Mouse (Mus musculus) heart, embryonic 16.5 days (tissue): Measurements from ENCODE around the gene Urb1. TPM values are rescaled to one million over a fixed set of nuclear protein-coding genes. Genes with fewer than 3 reads are reported as not detected.
"Not testable (repeated sequence)": the region's sequence is repeated elsewhere in the genome, so short reads cannot be mapped to it uniquely, and the experiment has no call there.

ENCODE experiments used
- ATAC-seq: fragments of 200-750 bp; cut with Nextera tagmentation; replicated peaks from 2 replicates; pipeline ENCODE4 v1.8.0; 2017; ENCODE audit warnings: moderate number of reproducible peaks; ENCODE audit not compliant: insufficient read depth, low FRiP score; ENCODE audit errors: extremely low read depth
- H3K27ac ChIP-seq: fragments of 300-500 bp; sonication (generic); 2 replicates; pipeline ENCODE4 v1.5.1; 2014; ENCODE audit warnings: mild to moderate bottlenecking, low read length, control low read depth, moderate library complexity
- H3K27me3 ChIP-seq: fragments of 300-500 bp; sonication (generic); 2 replicates; pipeline ENCODE4 v1.6.1; 2014; ENCODE audit warnings: low read length, mixed read lengths; ENCODE audit not compliant: control insufficient read depth, insufficient read depth
- H3K36me3 ChIP-seq: fragments of 300-500 bp; sonication (generic); 2 replicates; pipeline ENCODE4 v1.6.1; 2014; ENCODE audit not compliant: control insufficient read depth, insufficient read depth
- H3K4me1 ChIP-seq: fragments of 300-500 bp; sonication (generic); 2 replicates; pipeline ENCODE4 v1.6.1; 2014; ENCODE audit warnings: low read length, mixed read lengths; ENCODE audit not compliant: control insufficient read depth, insufficient read depth
- H3K4me2 ChIP-seq: fragments of 300-500 bp; sonication (generic); 2 replicates; pipeline ENCODE4 v1.6.1; 2014; ENCODE audit warnings: low read depth, mild to moderate bottlenecking, control low read depth, low read length
- H3K4me3 ChIP-seq: fragments of 300-500 bp; sonication (generic); 2 replicates; pipeline ENCODE4 v1.5.1; 2014; ENCODE audit warnings: mild to moderate bottlenecking, control low read depth, low read length
- H3K9ac ChIP-seq: fragments of 300-500 bp; sonication (generic); 2 replicates; pipeline ENCODE4 v1.6.1; 2014; ENCODE audit warnings: low read length, control low read depth
- H3K9me3 ChIP-seq: fragments of 300-500 bp; sonication (generic); replicated peaks from 2 replicates; pipeline ENCODE4 v1.6.1; 2016; ENCODE audit warnings: low read length; ENCODE audit not compliant: control insufficient read depth
- WGBS: fragments of 180-500 bp; shearing (Covaris S2); extraction: QIAGEN DNeasy Blood & Tissue Kit; methylation state at CpG from one replicate; pipeline ENCODE4 v1.1.7; 2014; 5-methylcytosine and 5-hydroxymethylcytosine counted together
- polyA plus RNA-seq: library from polyadenylated mRNA; unstranded; fragments of >200 nt; fragmentation: Nextera tagmentation; extraction: Ambion mirVana; gene quantifications from 2 replicates; pipeline ENCODE4 v1.2.1, GENCODE M21; 2015

Gene Urb1
- polyA plus RNA-seq, 1 experiment from 2014 or later: 7.2 TPM

GRCm38 (mm10) chr16:90827498-90827897 is 17.3 kb upstream of the Urb1 start:
- Histone ChIP-seq H3K4me1 (peaks cover 7% of the 10 kb centered on the region), H3K36me3 (no peaks in the 10 kb centered on the region)

DNA sequence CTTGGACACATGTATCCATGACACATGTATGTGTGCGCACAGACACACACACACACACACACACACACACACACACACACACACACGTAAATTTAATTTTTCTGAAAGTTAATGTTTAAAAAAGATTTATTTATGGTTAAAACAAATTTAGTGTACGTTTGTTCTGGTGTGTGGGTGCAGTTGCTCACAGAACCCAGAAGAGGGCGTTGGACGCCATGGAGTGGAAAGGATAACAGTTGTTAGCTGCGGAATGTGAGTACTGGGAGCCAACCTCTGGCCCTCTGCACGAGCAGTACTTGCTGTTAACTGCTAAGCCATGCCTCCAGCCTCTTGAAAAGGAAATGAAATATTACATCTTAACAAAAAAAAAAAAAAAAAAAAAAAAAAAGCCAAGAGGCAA is 16.2 kb upstream of the Urb1 start, which contains the start of gene Eva1c:
TSS of gene Eva1c (plus strand) at position 263 of the 400 bp plus-strand sequence.
- WGBS: 73% methylated on average over 7 of the region's 7 CpGs
- H3K9me3 ChIP-seq: no peaks in the 10 kb centered on the region
- no peak within 1 kb of the TSS for H3K4me2 ChIP-seq
- no peak within 1 kb of the TSS for H3K9ac ChIP-seq
- H3K36me3 ChIP-seq: no peaks in the 10 kb centered on the region
- ATAC-seq: no peak
- peaks cover 4% of the 10 kb centered on the region for H3K4me1 ChIP-seq
- H3K27ac ChIP-seq: no peak within 1 kb of the TSS
- H3K4me3 ChIP-seq: no peak within 1 kb of the TSS
- H3K27me3 ChIP-seq: no peaks in the 10 kb centered on the region

More at GRCm38 (mm10) chr16:90827498-90827897, 17.3 kb upstream of the Urb1 start:
- no peak for ATAC-seq
- 73% methylated on average over 9 of the region's 9 CpGs for WGBS
- H3K4me3 ChIP-seq: no peak overlapping the region
- H3K27me3 ChIP-seq: peaks cover 2% of the 10 kb centered on the region; the same call in 1 of the 2 replicates
- H3K4me2 ChIP-seq: no peak overlapping the region
- H3K27ac ChIP-seq: no peak overlapping the region
- no peaks in the 10 kb centered on the region for H3K9me3 ChIP-seq
- no peak overlapping the region for H3K9ac ChIP-seq

GRCm38 (mm10) chr16:90826041-90826440 is 15.8 kb upstream of the Urb1 start:
- no peaks in the 10 kb centered on the region for H3K27me3 ChIP-seq
- ATAC-seq: no peak
- H3K9ac ChIP-seq: no peak overlapping the region
- no peak overlapping the region for H3K4me2 ChIP-seq
- no peaks in the 10 kb centered on the region for H3K9me3 ChIP-seq
- H3K27ac ChIP-seq: no peak overlapping the region
- WGBS: 85% methylated on average over 5 of the region's 5 CpGs
- no peak overlapping the region for H3K4me3 ChIP-seq
- H3K36me3 ChIP-seq: no peaks in the 10 kb centered on the region
- peaks cover 4% of the 10 kb centered on the region for H3K4me1 ChIP-seq

GRCm38 (mm10) chr16:90823986-90824385 is 13.8 kb upstream of the Urb1 start:
- 59% methylated on average over 4 of the region's 4 CpGs for WGBS
- not testable (repeated sequence) for H3K27me3 ChIP-seq, H3K9ac ChIP-seq, H3K27ac ChIP-seq, H3K36me3 ChIP-seq, H3K9me3 ChIP-seq, H3K4me2 ChIP-seq, H3K4me1 ChIP-seq, H3K4me3 ChIP-seq, ATAC-seq

DNA sequence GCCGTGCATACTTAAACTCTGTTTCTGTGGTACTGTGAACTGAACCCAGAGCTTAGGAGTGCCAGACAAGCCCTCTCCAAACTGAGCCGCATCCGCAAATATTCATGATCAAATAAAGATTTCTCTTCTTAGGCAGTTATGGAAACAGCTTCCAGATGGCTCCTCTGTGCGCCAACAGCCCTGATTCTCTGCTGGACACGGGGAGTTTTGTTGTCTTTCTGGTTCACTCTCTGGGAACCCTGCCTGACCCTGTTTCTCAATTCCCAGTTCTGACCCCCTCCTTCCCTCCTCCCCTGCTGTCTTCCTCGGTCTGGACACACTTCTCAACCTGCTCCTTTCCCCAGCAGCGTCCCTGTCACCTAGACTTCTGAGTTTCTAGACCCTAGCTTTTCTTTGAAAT is 12.8 kb upstream of the Urb1 start:
- no peak overlapping the region for H3K4me2 ChIP-seq
- no peaks in the 10 kb centered on the region for H3K9me3 ChIP-seq
- no peak overlapping the region for H3K27ac ChIP-seq
- H3K4me3 ChIP-seq: no peak overlapping the region
- ATAC-seq: no peak
- H3K4me1 ChIP-seq: no peaks in the 10 kb centered on the region
- H3K9ac ChIP-seq: no peak overlapping the region
- H3K27me3 ChIP-seq: no peaks in the 10 kb centered on the region
- no peaks in the 10 kb centered on the region for H3K36me3 ChIP-seq
- WGBS: 66% methylated on average over 7 of the region's 7 CpGs

GRCm38 (mm10) chr16:90822284-90822935 is 12.2 kb upstream of the Urb1 start:
- Histone ChIP-seq H3K9me3 (no peaks in the 10 kb centered on the region), H3K4me1 (no peaks in the 10 kb centered on the region), H3K4me2 (no peak overlapping the region), H3K27ac (no peak overlapping the region), H3K9ac (no peak overlapping the region), H3K36me3 (no peaks in the 10 kb centered on the region), H3K27me3 (no peaks in the 10 kb centered on the region), H3K4me3 (no peak overlapping the region)
- WGBS: 86% methylated on average over 10 of the region's 10 CpGs
- no peak; the same call in 1 of the 2 replicates for ATAC-seq

DNA sequence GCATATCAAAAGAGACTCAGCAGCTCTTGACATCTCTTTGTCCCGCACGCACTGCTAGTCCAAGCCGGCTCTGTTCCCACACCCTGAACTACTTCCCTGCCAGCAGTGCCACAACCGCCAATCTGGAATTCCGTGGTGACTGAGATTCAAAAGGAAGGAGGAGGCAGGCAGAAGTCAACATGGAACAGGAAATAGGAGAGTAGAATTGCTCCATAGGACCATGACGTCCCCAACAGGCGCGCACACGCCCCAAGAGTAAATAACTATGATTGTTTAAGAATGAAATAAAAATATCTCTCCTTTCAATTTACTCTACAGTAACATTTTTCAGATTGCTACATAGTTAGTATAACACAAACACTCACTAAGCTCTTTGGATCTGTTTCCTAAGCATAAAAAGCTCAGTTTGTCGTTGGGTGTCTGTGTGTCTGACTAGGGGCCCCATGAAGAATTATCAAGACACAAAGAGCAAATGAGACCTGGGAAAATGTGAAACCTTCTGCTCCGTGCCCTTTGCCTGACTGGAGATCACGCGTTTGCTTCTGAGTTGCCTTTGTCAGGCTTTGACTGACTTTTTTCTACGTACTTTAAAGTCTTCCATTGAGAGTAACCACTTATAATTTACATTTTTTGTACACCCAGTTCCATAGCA is 11.0 kb upstream of the Urb1 start:
- ATAC-seq: no peak
- H3K4me2 ChIP-seq: no peak overlapping the region
- H3K9ac ChIP-seq: no peak overlapping the region
- H3K4me3 ChIP-seq: no peak overlapping the region
- H3K9me3 ChIP-seq: no peaks in the 10 kb centered on the region
- no peaks in the 10 kb centered on the region for H3K36me3 ChIP-seq
- no peak overlapping the region for H3K27ac ChIP-seq
- no peaks in the 10 kb centered on the region for H3K27me3 ChIP-seq
- 74% methylated on average over 14 of the region's 14 CpGs for WGBS
- no peaks in the 10 kb centered on the region for H3K4me1 ChIP-seq

- Histone ChIP-seq H3K9ac (no peak overlapping the region), H3K9me3 (no peaks in the 10 kb centered on the region), H3K27ac (no peak overlapping the region), H3K4me1 (no peaks in the 10 kb centered on the region), H3K36me3 (no peaks in the 10 kb centered on the region), H3K27me3 (no peaks in the 10 kb centered on the region), H3K4me3 (no peak overlapping the region), H3K4me2 (no peak overlapping the region)
- no peak for ATAC-seq
- 76% methylated on average over 6 of the region's 6 CpGs for WGBS
Observed at GRCm38 (mm10) chr16:90820326-90820725, 10.1 kb upstream of the Urb1 start.

DNA sequence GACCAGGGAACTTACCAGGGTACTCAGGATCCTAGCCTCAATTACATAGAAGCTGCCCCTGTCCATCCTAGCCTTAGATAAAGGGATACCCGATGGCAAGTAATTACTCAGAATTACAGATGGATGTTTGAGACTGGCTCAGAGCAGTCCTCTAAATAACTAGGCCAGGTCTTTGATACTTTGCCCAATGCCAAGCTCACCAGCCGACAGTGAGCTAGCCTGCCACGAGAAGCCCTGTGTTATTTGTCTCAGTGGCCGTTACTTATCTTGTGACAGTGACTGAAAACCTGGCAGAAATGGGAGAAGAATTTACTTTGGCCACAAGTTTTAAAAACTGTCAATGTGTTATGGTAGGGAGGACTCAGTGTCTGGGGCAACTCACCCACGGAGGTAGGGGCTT is 1.9 kb upstream of the Urb1 start:
- Histone ChIP-seq H3K9me3 (no peaks in the 10 kb centered on the region), H3K4me3 (no peak overlapping the region), H3K27ac (no peak overlapping the region), H3K27me3 (no peaks in the 10 kb centered on the region), H3K9ac (no peak overlapping the region), H3K4me2 (no peak overlapping the region), H3K4me1 (peaks cover 9% of the 10 kb centered on the region), H3K36me3 (no peaks in the 10 kb centered on the region)
- no peak for ATAC-seq
- WGBS: 71% methylated on average over 5 of the region's 5 CpGs
